ENCODE assay signal across 10 mouse cellular contexts in genomic region chr15:103133761-103134160, GRCm38 (mm10). TPM values are rescaled to one million over a fixed set of nuclear protein-coding genes. Genes with fewer than 3 reads are reported as not detected.
DNase-seq lines count a peak whose midpoint lies in the region; ATAC-seq lines count a peak whose summit lies in the region.
"Had no signal": no experiment of that assay in that cellular context is flagged by ENCODE, and none has a peak within 500 bp of the region (broad histone marks: within the 10 kb centered on the region; RNA-seq: fewer than 3 reads in every experiment).

No protein-coding gene starts in this region.

- H3K4me3 ChIP-seq in kidney, embryonic 15.5 days (replicated peaks) = no peak overlapping the region
- H3K4me3 ChIP-seq in neural tube, embryonic 15.5 days (replicated peaks) = no peak overlapping the region
- H3K4me3 ChIP-seq: erythroblast, embryonic 14.5 days had no signal

- no peak for ATAC-seq in kidney, embryonic 15.5 days (replicated peaks; ENCODE audit: low FRiP score)
- peak; percentile 56 for ATAC-seq in neural tube, embryonic 15.5 days (ENCODE audit: low FRiP score)
- ATAC-seq in frontal cortex, adult (ENCODE audit: low TSS enrichment) = no peak
- ATAC-seq: activated CD4-positive, CD25-positive, alpha-beta regulatory T cell, adult 4 months had no signal

- H3K9me3 ChIP-seq in kidney, embryonic 15.5 days (replicated peaks) = no peaks in the 10 kb centered on the region
- H3K9me3 ChIP-seq in neural tube, embryonic 15.5 days (replicated peaks) = no peaks in the 10 kb centered on the region

- WGBS in kidney, embryonic 15.5 days = 24% methylated on average over 4 of the region's 4 CpGs
- WGBS in neural tube, embryonic 15.5 days = 11% methylated on average over 4 of the region's 4 CpGs

- no peaks in the 10 kb centered on the region for H3K36me3 ChIP-seq in kidney, embryonic 15.5 days
- no peaks in the 10 kb centered on the region for H3K36me3 ChIP-seq in neural tube, embryonic 15.5 days

- H3K27me3 ChIP-seq in kidney, embryonic 15.5 days = peaks cover 30% of the 10 kb centered on the region
- H3K27me3 ChIP-seq in neural tube, embryonic 15.5 days (replicated peaks) = no peaks in the 10 kb centered on the region

- H3K4me2 ChIP-seq in kidney, embryonic 15.5 days = no peak overlapping the region
- peak overlapping the region; percentile 21 for H3K4me2 ChIP-seq in neural tube, embryonic 15.5 days

- H3K27ac ChIP-seq in kidney, embryonic 15.5 days = 0 out of 2 replicates have a peak overlapping the region, but pooled peaks have one; percentile 78
- peak overlapping the region; percentile 85 for H3K27ac ChIP-seq in neural tube, embryonic 15.5 days (replicated peaks)

- peaks cover 51% of the 10 kb centered on the region for H3K4me1 ChIP-seq in kidney, embryonic 15.5 days
- H3K4me1 ChIP-seq in neural tube, embryonic 15.5 days = peaks cover 55% of the 10 kb centered on the region

- H3K9ac ChIP-seq in kidney, embryonic 15.5 days = no peak overlapping the region
- no peak overlapping the region for H3K9ac ChIP-seq in neural tube, embryonic 15.5 days (replicated peaks)

- peak; percentile 19 to 43 for DNase-seq in spleen, postnatal 36 days (ENCODE audit: low spot score in 2 of 2)
- no peak for DNase-seq in spleen, adult 18-20 months
- peak; percentile 67 for DNase-seq in embryo, embryonic 11 days
- DNase-seq in spleen, postnatal 14 days (ENCODE audit: low spot score in 2 of 2) = no peak
- no peak for DNase-seq in cerebellum, postnatal 36 days

RNA-seq across cellular contexts. Expression of gene Smug1, which starts 33.1 kb away (rescaled TPM):
- polyA plus RNA-seq in kidney, embryonic 15.5 days (2015; fragmentation: Nextera tagmentation; extraction: Ambion mirVana) = 17.7 and 18.0 TPM in 2 replicates
- polyA plus RNA-seq in neural tube, embryonic 15.5 days (2015; fragmentation: Nextera tagmentation; extraction: Ambion mirVana) = 25.8 and 30.9 TPM in 2 replicates

Comparison
In these comparisons a context has a peak if more than half of its experiments do, and no peak if none do; other contexts are left out.
1. DNase-seq: peak in spleen, postnatal 36 days (2 of 2) and embryo, embryonic 11 days (single experiment); none in spleen, adult 18-20 months (0 of 2), spleen, postnatal 14 days (0 of 2) and cerebellum, postnatal 36 days (0 of 2).